Mouse (Mus musculus) erythroblast, embryonic 14.5 days (primary cell): ENCODE results near the gene Slc27a5.

Experiments
- GATA1 ChIP-seq: IDR thresholded peaks from 2 replicates; pipeline ENCODE4 v1.6.1; 2012; ENCODE audit warnings: low read length, inconsistent platforms, mixed read lengths
- TAL1 ChIP-seq: IDR thresholded peaks from 3 replicates; pipeline ENCODE4 v1.6.1; 2012; ENCODE audit warnings: low read length, inconsistent platforms, mixed read lengths

GRCm38 (mm10) chr7:13042511-13042910 is 44.5 kb upstream of the Slc27a5 start:
- TF ChIP-seq GATA1 (no peak), TAL1 (no peak)
